Mouse (Mus musculus) left cerebral cortex, postnatal 4 days (tissue): ENCODE results near the gene Hist1h2bp. TPM values are rescaled to one million over a fixed set of nuclear protein-coding genes. Genes with fewer than 3 reads are reported as not detected.
"Not testable (repeated sequence)": the region's sequence is repeated elsewhere in the genome, so short reads cannot be mapped to it uniquely, and the experiment has no call there.

Experiments used
- DNase-seq: peaks from one replicate; pipeline ENCODE4 v3.0.0-alpha.2; 2022
- intact Hi-C: fragments of 180-260 bp; cut with DNase I; formaldehyde crosslinking; loops from one replicate; pipeline ENCODE4 v1.15.1; 2025
- total RNA-seq, 2 experiments: library from RNA; stranded (reverse); gene quantifications; 2 replicates each; pipeline ENCODE4 v1.2.3; 2021

Gene Hist1h2bp
- 10 to 100 TPM; 41.6 to 49.7 TPM for total RNA-seq

DNA sequence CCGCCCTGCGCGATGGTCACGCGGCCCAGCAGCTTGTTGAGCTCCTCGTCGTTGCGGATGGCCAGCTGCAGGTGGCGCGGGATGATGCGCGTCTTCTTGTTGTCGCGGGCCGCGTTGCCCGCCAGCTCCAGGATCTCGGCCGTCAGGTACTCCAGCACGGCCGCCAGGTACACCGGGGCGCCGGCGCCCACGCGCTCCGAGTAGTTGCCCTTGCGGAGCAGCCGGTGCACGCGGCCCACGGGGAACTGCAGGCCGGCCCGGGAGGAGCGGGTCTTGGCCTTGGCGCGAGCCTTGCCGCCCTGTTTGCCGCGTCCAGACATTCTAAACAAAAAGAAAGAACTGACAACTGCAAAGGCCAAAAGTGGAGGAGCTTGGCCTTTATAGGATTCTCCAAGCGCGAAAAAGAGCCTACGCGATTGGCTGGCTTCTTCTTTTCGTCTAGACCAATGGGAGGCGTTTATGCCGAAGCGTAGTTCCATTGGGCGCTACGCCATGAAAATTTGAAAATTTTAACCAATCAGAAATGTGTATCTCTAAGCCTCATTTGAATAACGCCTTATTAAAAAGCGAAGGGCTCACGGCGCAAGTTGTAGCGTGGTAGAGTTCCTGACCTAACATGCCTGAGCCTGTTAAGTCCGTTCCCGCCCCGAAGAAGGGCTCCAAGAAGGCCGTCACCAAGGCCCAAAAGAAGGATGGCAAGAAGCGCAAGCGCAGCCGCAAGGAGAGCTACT, at the start of gene Hist1h2bp, which contains the start of gene Hist1h2an:
TSS of gene Hist1h2bp (plus strand) at position 563 of the 731 bp plus-strand sequence.
TSS of gene Hist1h2an (minus strand) at position 320 of the 731 bp plus-strand sequence.
- intact Hi-C loops = not testable (repeated sequence)
- DNase-seq = peak; percentile 81

DNA sequence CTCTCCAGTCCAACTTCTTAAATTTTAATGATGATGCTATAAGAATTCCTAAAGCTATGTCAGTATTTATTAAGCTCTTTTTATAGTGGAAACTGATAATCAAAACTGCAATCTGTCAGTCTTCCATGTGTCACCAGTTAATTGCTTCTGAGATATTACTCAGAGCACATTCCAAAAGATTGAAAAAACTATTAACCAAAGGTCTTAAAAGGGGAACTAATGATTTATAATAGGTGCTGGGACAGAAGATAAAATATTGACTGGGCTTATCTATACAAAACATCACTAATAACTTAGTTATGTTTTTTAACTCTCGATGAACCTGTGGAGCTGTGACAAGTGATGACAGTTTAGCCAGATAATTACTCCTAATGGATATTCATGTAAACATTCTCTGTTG, 42.3 kb upstream of the Hist1h2bp start:
- no peak for DNase-seq
- intact Hi-C loops = no loop called here

DNA sequence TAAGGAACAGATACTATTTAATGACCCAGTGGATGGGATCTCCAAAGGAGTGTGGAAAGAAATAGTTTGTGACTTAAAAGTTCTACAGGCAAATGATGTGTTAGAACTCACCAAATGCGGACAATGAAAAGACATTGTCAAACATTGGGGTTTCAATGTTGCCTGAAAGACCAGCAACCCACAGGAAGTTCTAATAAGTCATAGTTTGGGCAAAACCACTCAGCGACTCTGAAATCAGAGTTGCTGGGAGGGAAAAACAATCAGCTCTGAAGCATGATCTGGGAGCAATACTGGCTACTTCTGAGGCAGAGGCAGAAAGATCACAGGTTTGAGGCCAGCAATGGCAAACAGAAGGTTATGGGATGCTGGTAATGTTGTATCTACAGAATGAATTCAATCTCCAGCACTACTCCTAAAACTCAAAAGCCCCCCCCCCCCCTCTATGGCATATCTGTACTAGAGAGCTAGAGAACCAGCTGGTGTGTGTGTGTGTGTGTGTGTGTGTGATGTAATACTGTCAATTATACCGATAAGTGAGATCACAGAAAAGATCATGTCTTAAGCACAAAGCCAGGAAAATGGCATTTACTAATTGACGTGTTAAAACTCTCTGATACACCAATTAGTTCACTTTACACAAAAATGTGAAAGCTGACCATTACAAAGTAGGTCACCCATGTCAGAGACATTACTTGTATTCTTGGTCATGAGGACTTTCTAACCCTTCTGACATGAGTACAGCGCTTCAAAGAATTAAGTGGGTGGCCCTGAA, 37.7 kb upstream of the Hist1h2bp start:
- DNase-seq = no peak
- intact Hi-C loops = no loop called here

DNA sequence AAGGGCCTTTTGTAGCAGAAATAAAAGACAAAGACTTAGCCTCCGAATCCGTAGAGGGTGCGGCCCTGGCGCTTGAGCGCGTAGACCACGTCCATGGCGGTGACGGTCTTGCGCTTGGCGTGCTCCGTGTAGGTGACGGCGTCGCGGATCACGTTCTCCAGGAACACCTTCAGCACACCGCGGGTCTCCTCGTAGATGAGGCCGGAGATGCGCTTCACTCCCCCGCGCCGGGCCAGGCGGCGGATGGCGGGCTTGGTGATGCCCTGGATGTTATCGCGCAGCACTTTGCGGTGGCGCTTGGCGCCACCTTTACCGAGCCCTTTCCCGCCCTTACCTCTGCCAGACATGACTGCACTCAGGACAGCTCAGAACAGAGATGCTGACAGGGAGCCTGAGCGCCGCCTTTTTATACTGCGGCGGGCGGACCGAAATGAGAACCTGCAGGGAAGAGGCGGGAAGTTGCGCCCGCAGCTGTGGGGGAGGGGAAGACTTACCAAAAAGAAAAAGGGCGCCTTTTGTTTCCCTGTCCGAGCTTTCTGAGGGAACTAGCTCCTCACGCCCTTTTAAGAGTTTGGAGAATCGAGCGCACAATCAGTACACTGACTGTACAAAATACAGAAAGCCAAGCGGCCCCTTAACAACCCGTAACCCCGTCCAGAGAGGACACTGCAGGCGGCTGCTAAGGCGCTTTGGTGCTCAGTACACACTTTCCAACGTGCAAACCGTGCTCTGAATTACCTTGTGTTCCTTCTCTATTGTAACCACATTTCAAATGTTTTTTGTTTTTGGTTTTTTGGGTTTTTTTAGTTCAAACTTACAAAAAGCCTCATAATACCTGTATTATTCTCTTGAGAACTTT, 36.9 kb upstream of the Hist1h2bp start, which contains the start of gene Hist1h4k:
TSS of gene Hist1h4k (minus strand) at position 347 of the 859 bp plus-strand sequence.
- intact Hi-C loops = not testable (repeated sequence)

DNA sequence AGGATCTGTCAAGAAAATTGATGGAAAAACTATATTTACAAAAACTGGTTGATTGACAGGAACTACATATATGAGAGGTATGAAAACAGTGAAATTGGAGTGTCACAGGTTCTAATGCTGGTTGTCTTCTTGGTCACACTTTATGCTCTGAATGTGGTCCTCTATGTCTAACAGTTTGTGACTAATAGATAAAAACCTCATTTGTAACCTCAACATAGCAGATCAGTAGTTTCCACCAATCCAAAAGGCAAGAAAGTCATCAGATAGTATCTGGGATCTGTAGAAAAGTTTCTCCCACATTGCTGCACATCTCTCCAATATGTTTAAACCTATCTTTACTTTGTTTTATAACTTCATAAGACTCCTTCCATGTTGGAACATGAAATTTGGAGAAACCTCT, 35.8 kb upstream of the Hist1h2bp start:
- no peak for DNase-seq
- intact Hi-C loops = no loop called here

More for the DNA sequence above, 36.9 kb upstream of the Hist1h2bp start, which contains the start of gene Hist1h4k:
- DNase-seq = peak; percentile 97

DNA sequence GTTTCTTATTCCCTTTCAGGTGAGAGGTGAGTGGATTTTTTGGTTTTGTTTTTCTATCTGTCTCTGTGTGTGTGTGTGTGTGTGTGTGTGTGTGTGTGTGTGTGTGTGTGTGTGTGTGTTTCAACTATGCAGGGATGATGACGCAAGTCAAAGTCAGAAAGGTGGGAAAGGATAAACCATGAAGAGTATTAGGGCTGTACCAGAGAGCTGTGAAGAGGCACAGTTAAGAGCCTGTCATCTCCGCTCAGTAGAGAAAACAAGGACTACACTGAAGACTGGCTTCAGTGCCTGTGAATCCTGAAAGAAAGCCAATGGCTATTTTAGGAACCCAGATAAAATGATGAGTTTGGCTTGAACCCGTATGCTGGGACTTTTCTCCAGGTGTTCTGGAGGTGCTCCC, 35.4 kb upstream of the Hist1h2bp start:
- no peak for DNase-seq
- intact Hi-C loops = no loop called here

DNA sequence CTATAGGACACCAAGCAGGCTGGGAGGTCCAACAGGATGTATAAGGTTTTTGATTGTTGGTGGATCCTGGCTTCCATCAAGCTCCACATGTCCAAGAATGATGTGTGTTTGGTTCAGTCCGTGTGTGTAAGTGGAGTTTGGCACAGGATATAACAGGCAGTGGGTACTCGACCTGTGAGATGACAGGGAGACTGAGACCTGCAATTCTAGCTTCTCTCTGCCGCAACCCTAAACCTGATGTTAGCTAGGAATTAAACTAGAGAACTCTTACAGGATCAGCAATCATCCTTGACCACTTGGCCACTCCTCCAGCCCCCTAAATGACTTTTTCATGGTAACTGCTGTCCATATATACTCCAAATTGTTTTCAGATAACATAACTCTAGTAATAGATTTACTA, 34.9 kb upstream of the Hist1h2bp start:
- intact Hi-C loops = no loop called here

DNA sequence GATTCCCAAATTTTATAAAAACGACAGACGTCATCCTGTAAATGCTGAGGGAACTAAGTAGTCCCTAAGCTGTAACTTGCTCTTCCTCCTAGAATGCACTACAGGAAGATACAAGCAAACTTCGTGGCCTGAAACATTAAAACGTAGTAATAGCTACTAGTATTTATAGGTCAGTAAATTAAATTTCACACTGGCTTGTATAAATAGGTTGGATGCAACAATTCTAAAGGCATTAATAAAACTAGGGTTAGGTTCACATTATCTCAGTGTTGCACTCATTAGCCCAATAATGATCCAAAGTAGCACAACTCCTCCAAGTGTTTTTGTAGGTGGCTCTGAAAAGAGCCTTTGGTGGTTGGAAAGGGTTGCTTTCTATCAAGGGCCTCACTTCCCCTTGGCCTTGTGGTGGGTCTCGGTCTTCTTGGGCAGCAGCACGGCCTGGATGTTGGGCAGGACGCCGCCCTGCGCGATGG, 34.2 kb upstream of the Hist1h2bp start:
- DNase-seq = no peak
- intact Hi-C loops = no loop called here

More for the DNA sequence above, 34.9 kb upstream of the Hist1h2bp start:
- DNase-seq = no peak

DNA sequence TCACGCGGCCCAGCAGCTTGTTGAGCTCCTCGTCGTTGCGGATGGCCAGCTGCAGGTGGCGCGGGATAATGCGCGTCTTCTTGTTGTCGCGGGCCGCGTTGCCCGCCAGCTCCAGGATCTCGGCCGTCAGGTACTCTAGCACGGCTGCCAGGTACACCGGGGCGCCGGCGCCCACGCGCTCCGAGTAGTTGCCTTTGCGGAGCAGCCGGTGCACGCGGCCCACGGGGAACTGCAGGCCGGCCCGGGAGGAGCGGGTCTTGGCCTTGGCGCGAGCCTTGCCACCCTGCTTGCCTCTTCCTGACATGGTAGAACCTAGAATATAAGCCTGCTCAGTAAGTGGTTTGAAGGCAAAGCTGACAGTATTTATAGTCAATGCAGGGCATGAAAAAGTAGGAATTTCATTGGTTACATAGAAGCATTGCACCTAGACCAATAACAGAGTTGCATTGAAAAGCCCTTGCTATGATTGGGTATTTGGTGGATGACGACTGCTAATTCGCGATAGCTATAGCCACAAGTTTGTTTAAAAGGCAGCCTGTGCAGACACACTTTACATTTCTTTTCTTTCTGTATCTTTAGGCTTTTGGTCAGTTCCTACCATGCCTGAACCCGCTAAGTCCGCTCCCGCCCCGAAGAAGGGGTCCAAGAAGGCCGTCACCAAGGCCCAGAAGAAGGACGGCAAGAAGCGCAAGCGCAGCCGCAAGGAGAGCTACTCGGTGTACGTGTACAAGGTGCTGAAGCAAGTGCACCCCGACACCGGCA, 33.6 kb upstream of the Hist1h2bp start, which contains the start of the genes Hist1h2ak and Hist1h2bn:
TSS of gene Hist1h2ak (minus strand) at position 304 of the 762 bp plus-strand sequence.
TSS of gene Hist1h2bn (plus strand) at position 600 of the 762 bp plus-strand sequence.
- intact Hi-C loops = not testable (repeated sequence)
- DNase-seq = peak; percentile 45

DNA sequence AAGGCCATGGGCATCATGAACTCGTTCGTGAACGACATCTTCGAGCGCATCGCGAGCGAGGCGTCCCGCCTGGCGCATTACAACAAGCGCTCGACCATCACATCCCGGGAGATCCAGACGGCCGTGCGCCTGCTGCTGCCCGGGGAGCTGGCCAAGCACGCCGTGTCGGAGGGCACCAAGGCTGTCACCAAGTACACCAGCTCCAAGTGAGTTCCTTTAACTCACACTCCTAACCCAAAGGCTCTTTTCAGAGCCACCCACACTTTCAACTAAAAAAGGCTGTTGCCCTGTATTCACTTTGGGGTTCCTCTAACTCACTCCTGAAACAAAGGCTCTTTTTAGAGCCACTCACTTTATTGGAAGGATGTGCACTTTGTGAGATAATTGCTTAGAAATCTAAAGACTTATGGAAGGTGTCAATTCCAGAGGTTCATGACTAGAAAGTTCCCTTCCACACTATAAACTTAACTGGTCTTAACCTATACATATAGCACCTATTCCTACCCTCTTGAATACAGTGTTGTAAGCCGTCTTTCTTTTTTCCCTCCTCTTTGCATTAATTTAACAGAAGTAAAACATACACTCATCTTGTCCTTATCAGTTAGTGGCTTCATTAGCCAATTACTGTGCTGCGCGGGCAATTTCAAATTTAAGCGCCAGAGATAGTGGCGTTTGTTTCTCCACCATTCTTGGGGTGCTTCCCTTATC, 32.8 kb upstream of the Hist1h2bp start:
- peak; percentile 29 for DNase-seq
- intact Hi-C loops = not testable (repeated sequence)

DNA sequence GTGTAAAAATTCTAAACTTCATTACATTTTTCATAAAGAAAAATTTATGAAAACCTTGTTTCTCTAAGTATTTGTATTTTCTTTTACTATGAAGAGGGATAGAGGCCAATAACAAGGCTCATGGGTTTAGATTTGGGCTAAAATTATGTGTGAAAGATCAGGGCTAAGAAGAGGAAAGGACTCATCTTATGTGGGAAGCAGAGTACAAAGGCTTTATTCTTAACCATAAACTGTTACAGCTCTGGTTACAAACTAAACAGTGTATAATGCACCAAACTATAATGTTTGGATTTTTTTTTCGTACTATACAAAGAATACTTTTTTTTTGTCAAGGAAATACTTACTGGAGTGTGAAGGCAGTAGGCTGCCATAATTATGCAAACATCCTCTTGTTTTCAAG, 31.6 kb upstream of the Hist1h2bp start:
- DNase-seq = no peak
- intact Hi-C loops = no loop called here

DNA sequence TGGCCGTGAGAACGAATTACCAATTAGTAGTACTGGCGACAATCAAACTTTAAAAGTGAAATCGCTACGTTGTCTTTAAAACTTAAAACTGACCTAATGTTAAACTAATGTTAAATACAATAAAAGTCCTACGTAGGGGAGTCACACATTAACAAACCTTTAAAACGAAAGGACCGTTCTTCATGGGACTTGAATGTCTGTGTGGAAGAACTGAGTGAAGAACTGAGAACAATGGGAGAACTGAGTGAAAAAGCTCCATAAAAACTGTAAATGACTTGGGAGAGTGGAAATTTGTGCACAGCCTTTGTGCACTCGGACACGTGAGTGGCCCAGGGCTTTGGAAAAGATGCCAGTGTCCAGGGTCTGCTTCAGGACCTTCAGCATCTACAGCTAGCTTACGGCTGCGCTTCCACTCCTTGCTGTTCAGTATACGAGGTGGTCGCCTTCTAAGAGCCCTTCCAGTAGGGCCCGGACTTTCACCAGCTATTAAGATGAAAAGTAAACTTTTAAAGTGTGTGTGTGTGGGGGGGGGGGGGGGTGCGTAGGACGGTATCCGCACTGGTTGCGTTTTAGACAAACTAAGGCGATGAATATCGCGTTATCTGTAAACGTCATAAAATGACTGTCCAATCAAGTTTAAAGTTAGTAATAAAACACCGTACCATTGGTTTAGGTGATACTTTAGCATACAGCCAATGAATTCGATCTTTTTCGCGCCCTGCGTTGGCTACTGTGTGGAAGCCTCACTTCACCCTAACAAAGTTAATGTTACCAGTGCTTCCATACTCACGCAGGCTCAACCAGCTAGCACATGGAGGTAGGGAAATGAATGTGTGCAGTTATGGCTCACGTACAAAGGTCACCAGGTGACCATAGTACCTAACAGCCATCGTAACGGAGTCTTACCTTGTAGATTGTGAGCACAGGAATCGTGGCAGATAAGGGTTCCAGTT, 8.2 kb upstream of the Hist1h2bp start:
- intact Hi-C loops = no loop called here

DNA sequence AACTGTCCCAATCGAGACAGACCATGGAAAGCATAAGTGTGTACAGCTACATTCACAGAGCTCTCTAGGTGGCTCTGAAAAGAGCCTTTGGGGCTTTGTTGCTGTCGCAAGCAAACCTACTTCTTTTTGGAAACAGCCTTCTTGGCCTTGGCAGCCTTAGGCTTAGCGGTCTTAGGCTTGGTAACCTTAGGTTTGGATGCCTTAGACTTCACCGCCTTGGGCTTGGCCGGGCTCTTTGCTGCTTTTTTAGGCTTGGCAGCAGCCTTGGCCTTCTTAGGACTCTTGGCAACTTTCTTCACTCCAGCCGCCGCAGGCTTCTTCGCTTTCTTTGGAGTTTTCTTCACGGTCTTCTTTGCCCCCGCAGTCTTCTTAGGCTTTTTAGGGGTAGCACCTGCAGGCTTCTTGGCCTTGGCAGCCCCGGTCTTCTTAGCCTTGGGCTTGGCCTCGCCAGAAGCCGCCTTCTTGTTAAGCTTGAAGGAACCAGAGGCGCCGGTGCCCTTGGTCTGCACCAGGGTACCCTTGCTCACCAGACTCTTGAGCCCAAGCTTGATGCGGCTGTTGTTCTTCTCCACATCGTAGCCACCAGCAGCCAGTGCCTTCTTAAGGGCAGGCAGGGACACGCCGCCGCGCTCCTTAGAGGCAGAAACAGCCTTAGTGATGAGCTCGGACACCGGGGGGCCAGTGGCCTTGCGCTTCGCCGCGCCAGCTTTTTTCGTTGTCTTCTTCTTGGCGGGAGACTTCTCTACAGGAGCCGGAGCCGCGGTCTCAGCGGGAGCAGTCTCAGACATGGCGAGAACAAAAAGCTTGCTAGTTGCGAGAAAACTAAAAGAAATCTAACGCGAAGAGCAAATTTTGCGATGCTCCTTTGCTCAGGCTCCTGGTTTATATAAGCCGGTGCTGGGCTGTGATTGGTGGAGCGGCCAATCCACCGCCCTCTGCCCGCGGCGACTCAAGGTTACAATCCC, 7.2 kb upstream of the Hist1h2bp start, which contains the start of gene Hist1h1b:
TSS of gene Hist1h1b (minus strand) at position 859 of the 965 bp plus-strand sequence.
- DNase-seq = peak; percentile 65
- intact Hi-C loops = no loop called here

More for the DNA sequence above, 8.2 kb upstream of the Hist1h2bp start:
- peak; percentile 64 for DNase-seq

DNA sequence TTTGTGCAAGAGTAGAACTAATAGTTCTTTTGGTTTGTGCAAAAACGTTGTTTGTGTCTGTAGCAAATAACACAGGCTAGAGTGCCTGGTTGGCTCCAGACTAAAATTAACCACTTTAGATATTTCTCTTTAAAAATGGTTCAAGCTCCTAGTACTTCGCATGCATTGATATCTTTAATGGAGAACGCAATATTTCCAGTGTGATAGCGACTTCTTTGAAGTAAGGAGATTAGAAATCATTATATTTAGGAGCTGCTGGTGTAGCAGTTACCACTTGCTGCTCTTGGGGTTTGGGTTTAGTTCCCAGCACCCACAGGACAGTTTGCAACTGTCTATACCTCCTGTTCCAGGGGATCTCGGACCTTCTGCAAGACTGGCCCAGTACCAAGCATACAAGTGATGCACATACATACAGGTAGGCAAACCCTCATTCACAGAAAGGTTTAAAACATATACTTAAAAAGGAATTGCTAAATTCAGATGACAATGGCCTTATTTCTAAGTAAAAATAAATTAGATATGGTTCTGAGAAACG, 6.2 kb upstream of the Hist1h2bp start:
- no peak for DNase-seq
- intact Hi-C loops = no loop called here

DNA sequence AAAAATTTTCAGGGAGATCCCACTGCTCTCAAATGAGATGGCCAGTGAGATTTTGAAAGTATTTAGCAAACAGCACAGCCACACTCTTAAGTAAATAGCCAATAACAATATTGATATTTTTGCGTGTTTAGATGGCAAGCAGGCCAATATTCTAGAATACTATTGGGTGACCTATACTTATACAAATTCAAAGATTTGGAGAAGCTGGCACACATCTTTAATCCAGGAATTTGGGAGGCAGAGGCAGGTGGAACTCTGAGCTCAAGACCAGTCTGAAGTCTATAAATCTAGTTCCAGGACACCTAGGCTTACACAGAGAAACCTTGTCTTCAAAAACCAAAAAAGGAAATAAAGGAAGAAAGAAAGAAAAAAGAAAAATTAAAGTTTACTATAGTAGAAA, 5.6 kb upstream of the Hist1h2bp start:
- intact Hi-C loops = no loop called here
- DNase-seq = no peak
